Mouse (Mus musculus): Measurements from ENCODE around the gene 1700024G13Rik. TPM values are rescaled to one million over a fixed set of nuclear protein-coding genes. Genes with fewer than 3 reads are reported as not detected.
A peak's percentile ranks its signal among the peaks of the same experiment; 100 is the strongest.
"Not testable (repeated sequence)": the region's sequence is repeated elsewhere in the genome, so short reads cannot be mapped to it uniquely, and the experiment has no call there.

Gene 1700024G13Rik
- not detected for total RNA-seq (2022)

GRCm38 (mm10) chr14:32388196-32388595, at the start of gene 1700024G13Rik:
TSS of gene 1700024G13Rik (minus strand) at chr14:32388391.
- DNase-seq: peak; percentile 74

GRCm38 (mm10) chr14:32437352-32437793, 49.2 kb upstream of the 1700024G13Rik start:
- DNase-seq: no peak

- no peak for DNase-seq
Observed at GRCm38 (mm10) chr14:32429030-32429602, 40.9 kb upstream of the 1700024G13Rik start.

- no peak for DNase-seq
Observed at GRCm38 (mm10) chr14:32423946-32424345, 35.8 kb upstream of the 1700024G13Rik start.

GRCm38 (mm10) chr14:32418747-32419146, 30.6 kb upstream of the 1700024G13Rik start:
- DNase-seq: no peak

- no peak for DNase-seq
Observed at GRCm38 (mm10) chr14:32412075-32412474, 23.9 kb upstream of the 1700024G13Rik start.

- no peak for DNase-seq
Observed at GRCm38 (mm10) chr14:32410084-32410483, 21.9 kb upstream of the 1700024G13Rik start.

- not testable (repeated sequence) for DNase-seq
Observed at GRCm38 (mm10) chr14:32405399-32405798, 17.2 kb upstream of the 1700024G13Rik start.

GRCm38 (mm10) chr14:32381619-32382018, 6.6 kb downstream of the 1700024G13Rik start:
- no peak for DNase-seq

GRCm38 (mm10) chr14:32381066-32381465, 7.1 kb downstream of the 1700024G13Rik start:
- no peak for DNase-seq

GRCm38 (mm10) chr14:32380099-32380480, 8.1 kb downstream of the 1700024G13Rik start:
- DNase-seq: no peak

GRCm38 (mm10) chr14:32379395-32380098, 8.6 kb downstream of the 1700024G13Rik start:
- DNase-seq: no peak

GRCm38 (mm10) chr14:32372510-32372909, 15.7 kb downstream of the 1700024G13Rik start:
- no peak for DNase-seq

GRCm38 (mm10) chr14:32369756-32370155, 18.4 kb downstream of the 1700024G13Rik start:
- no peak for DNase-seq

GRCm38 (mm10) chr14:32364359-32364758, 23.8 kb downstream of the 1700024G13Rik start:
- no peak for DNase-seq

GRCm38 (mm10) chr14:32351181-32351920, 36.8 kb downstream of the 1700024G13Rik start:
- DNase-seq: not testable (repeated sequence)

- no peak for DNase-seq
Observed at GRCm38 (mm10) chr14:32347307-32347706, 40.9 kb downstream of the 1700024G13Rik start.

GRCm38 (mm10) chr14:32344694-32345093, 43.5 kb downstream of the 1700024G13Rik start:
- DNase-seq: no peak

- no peak for DNase-seq
Observed at GRCm38 (mm10) chr14:32344176-32344575, 44.0 kb downstream of the 1700024G13Rik start.

- DNase-seq: no peak
Observed at GRCm38 (mm10) chr14:32341823-32342222, 46.4 kb downstream of the 1700024G13Rik start.

GRCm38 (mm10) chr14:32336547-32336946, 51.6 kb downstream of the 1700024G13Rik start:
- DNase-seq: no peak

GRCm38 (mm10) chr14:32336021-32336420, 52.2 kb downstream of the 1700024G13Rik start:
- DNase-seq: no peak

Data from adrenal gland, adult 8-10 months (tissue).